Mouse (Mus musculus) hindbrain, embryonic 11.5 days (tissue): ENCODE results near the gene Shisa5. TPM values are rescaled to one million over a fixed set of nuclear protein-coding genes. Genes with fewer than 3 reads are reported as not detected.

ENCODE experiments used
- ATAC-seq: fragments of 200-750 bp; cut with Nextera tagmentation; 2 replicates; pipeline ENCODE4 v1.8.0; 2017; ENCODE audit warnings: mild to moderate bottlenecking, moderate TSS enrichment, moderate library complexity; ENCODE audit not compliant: low FRiP score
- DNase-seq: peaks from one replicate; pipeline ENCODE4 v3.0.0-alpha.2; 2015; ENCODE audit warnings: low spot score
- H3K27ac ChIP-seq: fragments of 300-500 bp; sonication (generic); 2 replicates; pipeline ENCODE4 v1.5.1; 2014; ENCODE audit warnings: mild to moderate bottlenecking, low read depth, low read length
- H3K27me3 ChIP-seq: fragments of 300-500 bp; sonication (generic); 2 replicates; pipeline ENCODE4 v1.6.1; 2014; ENCODE audit warnings: mild to moderate bottlenecking, low read length, moderate library complexity, mixed read lengths; ENCODE audit not compliant: control insufficient read depth, insufficient read depth
- H3K36me3 ChIP-seq: fragments of 300-500 bp; sonication (generic); 2 replicates; pipeline ENCODE4 v1.6.1; 2014; ENCODE audit warnings: mild to moderate bottlenecking, low read length, moderate library complexity, mixed read lengths; ENCODE audit not compliant: control insufficient read depth, insufficient read depth
- H3K4me1 ChIP-seq: fragments of 300-500 bp; sonication (generic); replicated peaks from 2 replicates; pipeline ENCODE4 v1.6.1; 2014; ENCODE audit warnings: low read length, mixed read lengths; ENCODE audit not compliant: control insufficient read depth, insufficient read depth
- H3K4me2 ChIP-seq: fragments of 300-500 bp; sonication (generic); replicated peaks from 2 replicates; pipeline ENCODE4 v1.6.1; 2014; ENCODE audit warnings: mild to moderate bottlenecking, low read depth, low read length
- H3K4me3 ChIP-seq: fragments of 300-500 bp; sonication (generic); 2 replicates; pipeline ENCODE4 v1.5.1; 2014; ENCODE audit warnings: low read depth, low read length
- H3K9ac ChIP-seq: fragments of 300-500 bp; sonication (generic); 2 replicates; pipeline ENCODE4 v1.6.1; 2014; ENCODE audit warnings: low read depth, low read length
- H3K9me3 ChIP-seq: fragments of 300-500 bp; sonication (generic); 2 replicates; pipeline ENCODE4 v1.6.1; 2016; ENCODE audit warnings: low read length; ENCODE audit not compliant: control insufficient read depth
- WGBS: fragments of 180-500 bp; shearing (Covaris S2); extraction: QIAGEN DNeasy Blood & Tissue Kit; methylation state at CpG from one replicate; pipeline ENCODE4 v1.1.7; 2014; 5-methylcytosine and 5-hydroxymethylcytosine counted together
- polyA plus RNA-seq: library from polyadenylated mRNA; unstranded; fragments of >200 nt; fragmentation: Nextera tagmentation; extraction: Ambion mirVana; gene quantifications from 2 replicates; pipeline ENCODE4 v1.2.1, GENCODE M21; 2014

Shisa5 gene
- polyA plus RNA-seq, 1 experiment from 2014 or later = 33.4 TPM

GRCm38 (mm10) chr9:109031001-109031400 is 7.4 kb upstream of the Shisa5 start:
- Histone ChIP-seq H3K36me3 (no peaks in the 10 kb centered on the region), H3K4me3 (no peak overlapping the region), H3K9me3 (no peaks in the 10 kb centered on the region), H3K27ac (no peak overlapping the region), H3K4me1 (no peaks in the 10 kb centered on the region), H3K9ac (no peak overlapping the region), H3K27me3 (no peaks in the 10 kb centered on the region), H3K4me2 (no peak overlapping the region)
- ATAC-seq = no peak
- DNase-seq = no peak
- WGBS = 91% methylated on average over 7 of the region's 7 CpGs

DNA sequence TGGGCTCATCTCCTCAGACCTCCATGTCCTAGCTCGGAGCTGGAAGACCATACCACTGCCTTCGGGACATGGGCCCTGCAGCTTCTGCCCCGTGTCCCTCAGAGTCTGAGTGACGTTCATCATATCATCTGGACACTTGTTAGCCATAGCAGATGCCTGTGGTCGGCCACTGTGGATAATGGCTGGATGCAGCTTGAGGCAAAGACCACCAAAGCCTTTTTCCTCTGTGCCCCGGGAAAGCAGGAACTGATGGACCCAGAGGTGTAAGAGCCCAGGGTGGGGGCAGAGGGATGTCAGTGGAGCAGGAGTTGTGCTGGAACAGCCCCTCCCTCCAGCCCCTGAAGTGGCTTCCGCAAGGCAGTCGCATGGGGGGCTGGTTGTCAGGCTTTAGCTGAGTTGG is 6.7 kb upstream of the Shisa5 start:
- H3K9me3 ChIP-seq = no peaks in the 10 kb centered on the region
- no peak overlapping the region for H3K27ac ChIP-seq
- no peaks in the 10 kb centered on the region for H3K4me1 ChIP-seq
- H3K9ac ChIP-seq = no peak overlapping the region
- ATAC-seq = no peak
- H3K36me3 ChIP-seq = no peaks in the 10 kb centered on the region
- no peak for DNase-seq
- H3K4me3 ChIP-seq = no peak overlapping the region
- 88% methylated on average over 8 of the region's 8 CpGs for WGBS
- no peaks in the 10 kb centered on the region for H3K27me3 ChIP-seq
- no peak overlapping the region for H3K4me2 ChIP-seq

DNA sequence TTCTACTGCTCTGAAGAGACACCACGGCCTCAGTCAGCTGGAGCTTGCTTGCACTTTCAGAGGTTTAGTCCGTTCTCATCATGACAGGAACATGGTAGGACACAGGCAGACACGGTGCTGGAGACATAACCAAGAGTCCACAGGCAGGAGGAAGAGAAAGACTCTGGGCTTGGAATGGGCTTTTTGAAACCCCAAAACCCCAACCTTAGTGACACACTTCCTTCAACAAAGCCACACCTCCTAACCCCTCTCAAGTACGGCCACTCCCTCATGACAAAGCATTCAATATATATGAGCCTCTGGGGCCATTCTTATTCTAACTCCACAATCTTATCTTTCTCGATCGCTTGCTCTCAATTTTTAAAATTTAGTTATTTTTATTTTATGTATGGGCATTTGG is 5.9 kb upstream of the Shisa5 start:
- ATAC-seq = no peak
- H3K9me3 ChIP-seq = no peaks in the 10 kb centered on the region
- no peaks in the 10 kb centered on the region for H3K4me1 ChIP-seq
- H3K4me2 ChIP-seq = no peak overlapping the region
- H3K36me3 ChIP-seq = no peaks in the 10 kb centered on the region
- no peak overlapping the region for H3K27ac ChIP-seq
- no peak for DNase-seq
- no peaks in the 10 kb centered on the region for H3K27me3 ChIP-seq
- no peak overlapping the region for H3K9ac ChIP-seq
- 91% methylated on average over 6 of the region's 6 CpGs for WGBS
- H3K4me3 ChIP-seq = no peak overlapping the region

DNA sequence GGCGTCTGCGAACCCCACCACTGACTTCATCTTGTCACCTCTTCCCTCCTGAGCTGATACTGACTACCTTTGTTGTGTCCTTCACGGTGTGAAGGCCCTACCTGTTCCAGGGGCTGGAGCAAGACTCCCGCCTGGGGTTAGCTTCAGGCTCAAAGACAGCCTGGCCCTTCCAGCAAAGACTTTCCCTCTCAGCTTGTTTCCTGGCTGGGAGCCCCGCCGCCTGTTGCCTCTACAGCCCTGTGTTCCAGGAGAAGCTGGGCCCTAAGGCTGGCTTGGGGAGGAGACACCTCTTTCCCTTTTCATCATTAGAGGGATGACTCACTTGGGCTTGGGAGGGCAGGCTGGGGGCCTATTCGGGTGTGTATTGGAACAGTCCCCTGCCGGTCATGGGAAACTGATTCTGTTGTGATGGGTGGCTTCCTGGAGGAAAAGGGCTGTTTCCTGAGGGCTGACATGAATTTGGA is 568 bp downstream of the Shisa5 start:
- peak overlapping the region; percentile 61 for H3K9ac ChIP-seq
- H3K36me3 ChIP-seq = no peaks in the 10 kb centered on the region
- H3K4me2 ChIP-seq = peak overlapping the region; percentile 59
- H3K27me3 ChIP-seq = no peaks in the 10 kb centered on the region
- DNase-seq (peak; percentile 9), ATAC-seq (no peak)
- H3K27ac ChIP-seq = no peak overlapping the region
- no peaks in the 10 kb centered on the region; the same call in 1 of the 2 replicates for H3K4me1 ChIP-seq
- WGBS = 18% methylated on average over 8 of the region's 8 CpGs
- peak overlapping the region; percentile 43 for H3K4me3 ChIP-seq
- H3K9me3 ChIP-seq = no peaks in the 10 kb centered on the region

GRCm38 (mm10) chr9:109039681-109040080 is 1.3 kb downstream of the Shisa5 start:
- H3K4me3 ChIP-seq = no peak overlapping the region
- DNase-seq = no peak
- no peaks in the 10 kb centered on the region for H3K36me3 ChIP-seq
- no peaks in the 10 kb centered on the region for H3K27me3 ChIP-seq
- no peak overlapping the region for H3K9ac ChIP-seq
- no peaks in the 10 kb centered on the region for H3K9me3 ChIP-seq
- no peak overlapping the region for H3K27ac ChIP-seq
- no peak overlapping the region for H3K4me2 ChIP-seq
- H3K4me1 ChIP-seq = no peaks in the 10 kb centered on the region; the same call in 1 of the 2 replicates
- WGBS = 82% methylated on average over 4 of the region's 4 CpGs
- ATAC-seq = no peak

DNA sequence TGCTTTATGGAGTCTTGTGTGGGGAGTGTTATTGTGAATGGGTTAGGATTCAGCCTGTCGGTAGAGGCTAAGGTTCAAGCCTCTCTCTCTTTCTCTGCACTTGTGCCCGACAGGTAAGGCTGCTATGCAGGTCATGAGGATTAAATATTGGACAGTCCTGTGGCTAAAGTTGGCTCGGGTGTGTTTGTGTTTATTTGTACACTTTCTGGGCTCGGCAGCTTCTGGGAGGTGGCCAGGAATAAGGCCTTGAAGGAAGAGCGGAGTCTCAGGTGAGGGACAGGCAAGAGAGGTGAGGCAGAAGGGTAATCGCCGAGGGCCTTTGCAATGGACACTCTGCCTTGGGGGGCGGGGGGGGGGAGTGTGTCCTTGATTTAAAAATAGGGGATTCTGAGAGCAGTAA is 1.9 kb downstream of the Shisa5 start:
- Histone ChIP-seq H3K4me2 (no peak overlapping the region), H3K4me3 (no peak overlapping the region), H3K9ac (no peak overlapping the region), H3K9me3 (no peaks in the 10 kb centered on the region), H3K4me1 (no peaks in the 10 kb centered on the region; the same call in 1 of the 2 replicates), H3K27ac (no peak overlapping the region), H3K36me3 (no peaks in the 10 kb centered on the region), H3K27me3 (no peaks in the 10 kb centered on the region)
- ATAC-seq = no peak
- WGBS = 87% methylated on average over 8 of the region's 8 CpGs
- DNase-seq = no peak

DNA sequence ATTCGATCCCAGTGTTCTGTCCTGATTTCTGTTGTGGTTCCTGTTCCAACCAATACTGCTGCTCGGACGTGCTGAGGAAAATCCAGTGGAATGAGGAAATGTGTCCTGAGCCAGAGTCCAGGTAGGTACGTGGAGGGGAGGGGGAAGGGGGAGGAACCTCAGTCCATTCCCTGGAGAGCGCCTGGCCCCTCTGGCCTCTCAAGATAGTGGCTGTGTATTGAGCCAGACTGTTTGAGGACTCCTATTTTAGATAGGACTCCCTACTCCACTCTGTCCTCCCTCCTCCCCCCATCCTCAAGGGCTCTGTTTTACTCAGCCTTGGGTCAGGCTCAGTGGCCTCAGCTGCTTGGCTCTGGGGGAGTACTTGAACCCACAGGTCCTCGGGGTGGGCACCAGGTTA is 2.5 kb downstream of the Shisa5 start:
- WGBS = 71% methylated on average over 6 of the region's 6 CpGs
- H3K36me3 ChIP-seq = no peaks in the 10 kb centered on the region
- DNase-seq = no peak
- H3K9me3 ChIP-seq = no peaks in the 10 kb centered on the region
- no peak overlapping the region for H3K9ac ChIP-seq
- H3K4me3 ChIP-seq = no peak overlapping the region
- no peaks in the 10 kb centered on the region; the same call in 1 of the 2 replicates for H3K4me1 ChIP-seq
- H3K27ac ChIP-seq = no peak overlapping the region
- no peak overlapping the region for H3K4me2 ChIP-seq
- no peak for ATAC-seq
- H3K27me3 ChIP-seq = no peaks in the 10 kb centered on the region

- H3K4me1 ChIP-seq = no peaks in the 10 kb centered on the region; the same call in 1 of the 2 replicates
These were observed 3.0 kb downstream of the Shisa5 start for GRCm38 (mm10) chr9:109041351-109041750.

DNA sequence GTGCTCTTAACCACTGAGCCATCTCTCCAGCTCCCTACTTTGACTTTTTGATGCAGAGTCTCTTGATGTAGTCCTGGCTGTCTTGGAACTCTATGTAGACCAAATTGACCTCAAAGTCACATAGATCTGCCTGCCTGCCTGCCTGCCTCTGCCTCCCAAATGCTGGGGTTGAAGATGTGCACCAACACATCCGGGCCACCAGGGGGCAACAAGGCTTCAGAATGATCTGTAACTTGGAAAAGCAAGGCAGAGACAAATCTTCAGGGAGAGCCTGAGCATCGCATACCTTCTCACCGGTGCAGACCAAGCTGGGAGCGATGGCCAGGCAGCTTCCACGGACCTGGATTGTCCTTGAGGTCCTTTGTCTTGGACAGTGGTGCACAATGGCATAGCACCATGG is 7.9 kb downstream of the Shisa5 start:
- H3K9me3 ChIP-seq = no peaks in the 10 kb centered on the region
- no peaks in the 10 kb centered on the region for H3K27me3 ChIP-seq
- no peak overlapping the region for H3K27ac ChIP-seq
- no peak overlapping the region for H3K9ac ChIP-seq
- 37% methylated on average over 5 of the region's 5 CpGs for whole genome bisulfite sequencing
- no peak overlapping the region for H3K4me3 ChIP-seq
- DNase-seq (peak; percentile 62), ATAC-seq (no peak)
- no peak overlapping the region for H3K4me2 ChIP-seq
- H3K36me3 ChIP-seq = no peaks in the 10 kb centered on the region
- no peaks in the 10 kb centered on the region for H3K4me1 ChIP-seq

More at GRCm38 (mm10) chr9:109041351-109041750, 3.0 kb downstream of the Shisa5 start:
- no peak overlapping the region for H3K9ac ChIP-seq
- H3K9me3 ChIP-seq = no peaks in the 10 kb centered on the region
- DNase-seq = no peak
- no peak overlapping the region for H3K4me2 ChIP-seq
- no peaks in the 10 kb centered on the region for H3K27me3 ChIP-seq
- H3K27ac ChIP-seq = no peak overlapping the region
- H3K4me3 ChIP-seq = no peak overlapping the region
- H3K36me3 ChIP-seq = no peaks in the 10 kb centered on the region
- ATAC-seq = no peak
- WGBS = 85% methylated on average over 7 of the region's 7 CpGs
